Mouse (Mus musculus) stomach, postnatal 0 days (tissue): Measurements from ENCODE around the gene Mcoln2. TPM values are rescaled to one million over a fixed set of nuclear protein-coding genes. Genes with fewer than 3 reads are reported as not detected.

Source experiments
- ATAC-seq: fragments of 200-750 bp; cut with Nextera tagmentation; 2 replicates; pipeline ENCODE4 v1.8.0; 2017; ENCODE audit not compliant: low FRiP score, low TSS enrichment
- DNase-seq: peaks from one replicate; pipeline ENCODE4 v3.0.0-alpha.2; 2016; ENCODE audit warnings: low spot score
- H3K27ac ChIP-seq: fragments of 300-500 bp; sonication (generic); replicated peaks from 2 replicates; pipeline ENCODE4 v1.5.1; 2014; ENCODE audit warnings: mild to moderate bottlenecking, control low read depth
- H3K27me3 ChIP-seq: fragments of 300-500 bp; sonication (generic); 2 replicates; pipeline ENCODE4 v1.6.1; 2014; ENCODE audit warnings: low read length; ENCODE audit not compliant: control insufficient read depth, insufficient read depth
- H3K36me3 ChIP-seq: fragments of 300-500 bp; sonication (generic); 2 replicates; pipeline ENCODE4 v1.6.1; 2014; ENCODE audit warnings: low read length, mixed read lengths; ENCODE audit not compliant: control insufficient read depth, insufficient read depth
- H3K4me1 ChIP-seq: fragments of 300-500 bp; sonication (generic); replicated peaks from 2 replicates; pipeline ENCODE4 v1.6.1; 2014; ENCODE audit warnings: antibody characterized with exemption; ENCODE audit not compliant: control insufficient read depth, insufficient read depth
- H3K4me2 ChIP-seq: fragments of 300-500 bp; sonication (generic); replicated peaks from 2 replicates; pipeline ENCODE4 v1.6.1; 2014; ENCODE audit warnings: low read depth, mild to moderate bottlenecking, control low read depth, moderate library complexity
- H3K4me3 ChIP-seq: fragments of 300-500 bp; sonication (generic); 2 replicates; pipeline ENCODE4 v1.5.1; 2014; ENCODE audit warnings: low read depth, low read length, control low read depth
- H3K9ac ChIP-seq: fragments of 300-500 bp; sonication (generic); 2 replicates; pipeline ENCODE4 v1.6.1; 2014; ENCODE audit warnings: mild to moderate bottlenecking, low read length, control low read depth, mixed read lengths
- H3K9me3 ChIP-seq: fragments of 300-500 bp; sonication (generic); 2 replicates; pipeline ENCODE4 v1.6.1; 2016; ENCODE audit warnings: low read length; ENCODE audit not compliant: control insufficient read depth
- CTCF ChIP-seq: IDR thresholded peaks from 2 replicates; pipeline ENCODE4 v1.5.1; 2016; ENCODE audit warnings: antibody characterized with exemption, low read depth, mild to moderate bottlenecking, moderate library complexity
- EP300 ChIP-seq: optimal IDR thresholded peaks from 2 replicates; pipeline ENCODE3; 2016; ENCODE audit warnings: antibody characterized with exemption
- whole genome bisulfite sequencing: fragments of 180-500 bp; shearing (Covaris S2); extraction: QIAGEN DNeasy Blood & Tissue Kit; methylation state at CpG from one replicate; pipeline ENCODE4 v1.1.7; 2014; 5-methylcytosine and 5-hydroxymethylcytosine counted together
- polyA plus RNA-seq: library from polyadenylated mRNA; unstranded; fragments of >200 nt; fragmentation: Nextera tagmentation; extraction: Ambion mirVana; gene quantifications from 2 replicates; pipeline ENCODE4 v1.2.1, GENCODE M21; 2015

Gene Mcoln2
- polyA plus RNA-seq, 1 experiment from 2014 or later: 1.9 TPM

DNA sequence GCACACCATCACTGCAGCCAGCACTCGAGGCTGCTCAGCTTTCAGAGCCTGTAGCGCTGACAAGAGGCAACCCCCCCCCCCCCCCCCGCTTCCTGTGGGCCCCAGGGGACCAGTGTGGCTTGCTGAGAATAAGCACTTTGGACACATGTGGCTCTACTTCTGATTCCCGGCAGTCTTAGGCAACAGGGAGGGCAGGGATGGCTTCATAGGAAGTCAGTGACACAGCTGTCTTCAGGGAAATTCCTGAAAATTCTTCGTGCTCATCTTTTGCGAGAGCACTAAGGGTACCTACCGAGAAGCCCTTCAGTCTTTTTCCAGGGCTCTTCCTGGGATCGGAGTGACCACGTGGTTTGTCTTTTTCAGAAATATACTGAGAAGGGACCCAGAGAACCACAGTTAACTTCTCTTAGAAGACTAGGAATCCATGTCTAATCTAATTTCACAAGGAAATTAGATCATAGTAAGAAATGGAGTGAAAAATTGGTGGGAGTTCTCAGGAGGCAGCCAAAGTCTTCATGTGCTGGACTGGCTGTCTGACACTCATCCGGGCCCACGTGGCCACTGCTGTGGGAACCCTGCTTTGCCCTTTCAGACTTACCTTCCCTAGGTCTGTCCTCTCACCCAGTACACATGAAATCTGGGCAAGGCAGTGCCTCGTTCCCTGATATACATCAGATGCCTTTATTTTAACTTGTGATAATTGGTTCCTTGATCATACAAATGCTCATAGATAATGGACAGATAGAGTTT lies 4.4 kb downstream of the Mcoln2 start:
- Histone ChIP-seq H3K9ac (no peak overlapping the region), H3K36me3 (no peaks in the 10 kb centered on the region), H3K4me3 (no peak overlapping the region), H3K9me3 (no peaks in the 10 kb centered on the region), H3K4me1 (no peaks in the 10 kb centered on the region; the same call in 1 of the 2 replicates), H3K27ac (no peak overlapping the region), H3K4me2 (no peak overlapping the region), H3K27me3 (no peaks in the 10 kb centered on the region)
- 37% methylated on average over 12 of the region's 12 CpGs for WGBS
- no peak for TF ChIP-seq EP300
- no peak for TF ChIP-seq CTCF
- no peak for DNase-seq
- ATAC-seq: no peak

DNA sequence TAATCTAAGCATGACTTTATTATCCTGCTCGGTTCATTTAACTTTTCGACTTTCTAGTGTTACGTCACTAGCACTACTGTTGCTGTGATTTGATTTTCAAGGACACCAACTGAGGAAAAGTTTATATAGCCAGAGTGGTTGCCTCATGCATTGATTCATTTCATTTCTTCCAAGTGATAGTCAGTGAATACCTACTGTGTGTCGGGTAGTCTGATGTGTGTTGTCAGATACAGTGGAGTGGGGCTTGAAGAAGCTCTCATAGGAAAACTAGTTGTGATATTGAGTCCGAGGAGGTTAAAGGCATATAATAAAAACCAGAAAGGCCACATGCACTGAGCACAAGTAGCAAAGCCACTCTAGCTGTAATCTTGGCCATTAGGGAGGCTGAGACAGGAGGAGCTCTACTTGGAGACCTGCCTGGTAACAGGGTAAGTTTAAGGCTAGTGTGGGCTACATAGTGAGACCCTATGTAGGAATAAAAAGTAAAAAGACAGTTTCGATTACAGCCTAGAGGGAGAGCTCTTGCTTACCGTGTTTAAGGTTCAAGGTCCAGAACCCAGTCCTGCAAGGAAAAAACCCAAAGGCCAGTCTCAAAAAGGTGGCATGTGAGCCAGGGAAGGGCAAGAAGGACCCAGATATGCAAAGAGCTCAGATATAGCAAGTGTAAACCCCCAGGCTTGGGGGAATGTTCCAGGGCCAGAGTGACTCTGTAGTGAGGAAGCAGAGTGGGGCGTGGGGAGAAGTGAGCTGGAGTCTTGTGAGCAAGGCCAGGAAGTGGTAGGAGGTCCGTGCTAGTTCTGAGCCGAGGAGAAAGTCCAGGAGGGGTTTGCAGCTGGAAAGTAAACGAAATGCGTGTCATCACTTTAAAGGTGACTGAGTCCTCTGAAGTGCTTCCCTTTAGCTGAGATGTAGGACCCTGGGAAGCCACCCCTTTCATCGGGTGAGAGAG lies 6.3 kb downstream of the Mcoln2 start:
- Histone ChIP-seq H3K4me2 (no peak overlapping the region), H3K27me3 (no peaks in the 10 kb centered on the region), H3K27ac (no peak overlapping the region), H3K4me3 (no peak overlapping the region), H3K9me3 (no peaks in the 10 kb centered on the region), H3K36me3 (no peaks in the 10 kb centered on the region), H3K9ac (no peak overlapping the region), H3K4me1 (no peaks in the 10 kb centered on the region)
- DNase-seq: no peak
- 69% methylated on average over 13 of the region's 13 CpGs for WGBS
- no peak for TF ChIP-seq EP300
- TF ChIP-seq CTCF: no peak
- no peak for ATAC-seq

DNA sequence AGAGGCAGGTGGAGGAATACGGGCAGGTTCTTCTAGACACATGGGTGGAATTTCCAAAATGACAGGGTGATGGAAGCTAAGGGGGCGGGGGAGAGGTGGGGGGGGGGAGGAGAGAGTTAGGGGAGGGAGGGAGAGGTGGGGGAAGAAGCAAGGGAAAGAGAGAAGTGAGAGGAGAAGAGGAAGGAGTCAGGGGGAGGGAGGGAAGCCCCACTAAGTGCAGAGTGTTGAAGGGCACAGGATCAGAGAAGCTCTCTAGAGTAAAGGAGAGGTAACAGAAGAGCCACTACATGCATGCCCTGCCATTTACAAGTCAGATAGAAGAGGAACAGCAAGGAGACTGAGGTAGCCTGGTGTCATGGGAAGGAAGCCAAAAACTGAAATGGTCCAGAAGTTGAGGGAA lies 7.2 kb downstream of the Mcoln2 start:
- H3K27me3 ChIP-seq: no peaks in the 10 kb centered on the region
- DNase-seq (no peak), ATAC-seq (no peak)
- H3K27ac ChIP-seq: no peak overlapping the region
- H3K4me1 ChIP-seq: no peaks in the 10 kb centered on the region
- TF ChIP-seq CTCF (no peak), EP300 (no peak)
- no peak overlapping the region for H3K4me3 ChIP-seq
- no peaks in the 10 kb centered on the region for H3K9me3 ChIP-seq
- H3K9ac ChIP-seq: no peak overlapping the region
- no peaks in the 10 kb centered on the region for H3K36me3 ChIP-seq
- H3K4me2 ChIP-seq: no peak overlapping the region
- WGBS: 78% methylated on average over 2 of the region's 2 CpGs

DNA sequence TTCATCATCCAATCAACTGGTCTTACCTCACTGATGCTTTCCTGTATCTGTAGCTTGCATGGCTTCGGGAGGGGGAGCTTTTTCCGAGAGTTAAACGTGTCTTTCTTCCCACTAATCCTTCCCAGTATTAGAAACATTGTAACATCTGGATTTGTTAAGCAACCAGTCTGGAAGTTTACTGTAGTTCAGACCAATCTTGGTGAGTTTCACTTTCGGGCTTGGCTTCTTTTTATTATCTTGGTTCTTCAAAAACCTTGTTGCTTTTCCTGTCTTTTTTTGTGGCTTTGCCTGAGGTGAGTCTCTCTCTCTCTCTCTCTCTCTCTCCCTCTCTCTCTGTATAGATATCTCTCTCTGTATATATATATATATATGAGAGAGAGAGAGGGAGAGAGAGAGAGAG lies 8.4 kb downstream of the Mcoln2 start:
- Histone ChIP-seq H3K9ac (no peak overlapping the region), H3K36me3 (no peaks in the 10 kb centered on the region), H3K27me3 (no peaks in the 10 kb centered on the region), H3K4me3 (no peak overlapping the region), H3K9me3 (no peaks in the 10 kb centered on the region), H3K4me2 (no peak overlapping the region), H3K27ac (no peak overlapping the region), H3K4me1 (no peaks in the 10 kb centered on the region)
- no peak for DNase-seq
- no peak for ATAC-seq
- WGBS: 42% methylated on average over 4 of the region's 4 CpGs
- no peak for TF ChIP-seq EP300
- no peak for TF ChIP-seq CTCF

DNA sequence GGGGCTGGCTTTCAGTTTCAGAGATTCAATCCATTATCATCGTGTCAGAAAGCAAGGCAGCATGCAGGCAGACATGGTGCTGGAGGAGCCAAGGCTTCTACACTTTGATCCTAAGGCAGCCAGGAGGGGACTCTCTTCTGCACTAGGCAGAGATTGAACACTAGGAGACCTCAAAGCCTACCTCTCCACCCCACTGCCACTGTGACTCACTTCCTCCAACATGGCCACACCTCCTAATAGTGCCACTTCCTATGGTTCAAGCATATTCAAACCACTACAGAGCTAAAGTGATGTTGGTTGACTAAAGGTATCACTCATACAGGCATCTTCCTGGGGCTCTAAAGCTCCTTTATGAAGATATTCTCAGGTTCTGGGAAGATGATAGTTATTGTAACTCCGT lies 9.7 kb downstream of the Mcoln2 start:
- no peaks in the 10 kb centered on the region for H3K4me1 ChIP-seq
- H3K9me3 ChIP-seq: no peaks in the 10 kb centered on the region
- DNase-seq (no peak), ATAC-seq (no peak)
- no peak overlapping the region for H3K4me2 ChIP-seq
- no peak for TF ChIP-seq CTCF
- TF ChIP-seq EP300: no peak
- no peaks in the 10 kb centered on the region for H3K27me3 ChIP-seq
- no peak overlapping the region for H3K4me3 ChIP-seq
- WGBS: 86% methylated on average over 2 of the region's 2 CpGs
- H3K36me3 ChIP-seq: no peaks in the 10 kb centered on the region
- no peak overlapping the region for H3K27ac ChIP-seq
- no peak overlapping the region for H3K9ac ChIP-seq

DNA sequence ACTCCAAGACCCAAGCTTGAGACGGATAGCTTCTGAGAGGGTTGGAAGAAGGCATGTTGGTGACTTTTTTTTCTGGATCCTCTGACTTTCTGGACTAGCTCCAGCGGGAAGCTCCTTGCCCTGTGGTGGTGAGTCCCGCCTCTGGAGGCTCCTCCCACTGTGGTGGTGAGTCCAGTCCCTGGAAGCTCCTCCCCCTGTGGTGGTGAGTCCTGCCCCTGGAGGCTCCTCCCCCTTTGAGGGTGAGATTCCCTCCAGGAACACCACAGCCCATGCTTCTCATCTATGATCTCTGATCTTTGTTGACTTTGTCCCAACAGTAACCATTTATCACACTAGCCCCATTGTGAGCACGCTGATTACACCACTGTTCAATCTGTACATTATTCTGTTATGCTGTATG lies 12.6 kb downstream of the Mcoln2 start:
- H3K27me3 ChIP-seq: no peaks in the 10 kb centered on the region
- DNase-seq (peak; percentile 40), ATAC-seq (0 out of 2 replicates have a peak, but pooled peaks have one; percentile 54)
- H3K27ac ChIP-seq: no peak overlapping the region
- H3K4me2 ChIP-seq: no peak overlapping the region
- H3K9ac ChIP-seq: no peak overlapping the region
- TF ChIP-seq EP300: no peak
- no peak for TF ChIP-seq CTCF
- H3K4me3 ChIP-seq: no peak overlapping the region
- no peaks in the 10 kb centered on the region for H3K4me1 ChIP-seq
- H3K9me3 ChIP-seq: no peaks in the 10 kb centered on the region
- no peaks in the 10 kb centered on the region for H3K36me3 ChIP-seq
- 71% methylated on average over 4 of the region's 4 CpGs for WGBS
